Mouse (Mus musculus): ENCODE results near the gene 2010315B03Rik. TPM values are rescaled to one million over a fixed set of nuclear protein-coding genes. Genes with fewer than 3 reads are reported as not detected.
"Not testable (repeated sequence)": the region's sequence is repeated elsewhere in the genome, so short reads cannot be mapped to it uniquely, and the experiment has no call there.

The 2010315B03Rik gene
- polyA plus RNA-seq, 1 experiment from 2014 or later: 11.4 TPM

DNA sequence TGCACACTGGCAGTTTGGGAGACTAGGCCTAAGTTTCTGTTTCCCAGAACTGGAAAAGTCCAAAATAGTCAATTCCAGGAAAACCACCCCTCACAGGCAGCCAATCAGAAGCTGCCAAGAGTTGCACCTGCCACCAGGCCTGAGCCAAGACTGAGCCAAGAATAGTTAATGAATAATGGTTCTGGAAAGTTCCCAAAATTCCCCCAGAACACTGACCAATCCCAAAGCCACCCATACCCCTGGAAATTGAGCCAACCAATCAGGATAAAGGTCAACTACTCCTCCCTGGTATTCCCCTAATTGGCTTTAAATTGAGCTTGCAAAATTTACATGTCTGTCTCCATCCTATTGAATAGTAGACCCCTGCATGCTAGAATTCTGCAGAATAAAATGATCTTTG, 39.3 kb downstream of the 2010315B03Rik start:
- no peaks in the 10 kb centered on the region for H3K27me3 ChIP-seq (replicated peaks; ENCODE audit: control insufficient read depth, insufficient read depth, low read length)
- peaks cover 29% of the 10 kb centered on the region for H3K36me3 ChIP-seq (ENCODE audit: control insufficient read depth, insufficient read depth)
- H3K4me1 ChIP-seq (replicated peaks; ENCODE audit: control insufficient read depth, insufficient read depth, low read length): no peaks in the 10 kb centered on the region
- H3K9ac ChIP-seq (replicated peaks; ENCODE audit: low read depth, low read length): no peak overlapping the region
- H3K4me3 ChIP-seq (replicated peaks; ENCODE audit: low read length): no peak overlapping the region
- no peak overlapping the region for H3K27ac ChIP-seq (ENCODE audit: low read length)
- peak; percentile 72 for ATAC-seq
- no peak overlapping the region for H3K4me2 ChIP-seq (ENCODE audit: low read length)
- peaks cover 48% of the 10 kb centered on the region for H3K9me3 ChIP-seq (ENCODE audit: control insufficient read depth, low read length)

DNA sequence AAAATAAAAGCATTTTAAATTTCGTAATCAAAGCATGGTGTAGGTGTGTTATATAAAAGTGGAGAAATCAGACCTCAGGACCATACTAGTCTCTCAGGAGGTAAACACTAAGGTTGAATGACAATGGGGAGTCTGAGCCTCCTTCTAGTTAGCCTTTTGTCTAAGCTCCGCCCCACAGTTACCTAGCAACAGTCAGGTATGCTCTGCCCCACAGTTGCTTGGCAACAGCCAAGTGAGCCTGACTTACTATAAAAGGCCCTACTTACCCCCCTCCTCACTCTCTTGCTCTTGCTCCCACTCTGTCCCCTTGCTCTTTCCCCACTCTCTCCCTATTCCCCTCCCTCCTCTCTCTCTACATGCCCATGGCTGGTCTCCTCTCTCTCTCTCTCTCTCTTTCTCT, 44.6 kb downstream of the 2010315B03Rik start:
- Histone ChIP-seq H3K27ac (ENCODE audit: low read length) (no peak overlapping the region), H3K4me2 (ENCODE audit: low read length) (no peak overlapping the region), H3K36me3 (ENCODE audit: control insufficient read depth, insufficient read depth) (peaks cover 23% of the 10 kb centered on the region), H3K4me1 (replicated peaks; ENCODE audit: control insufficient read depth, insufficient read depth, low read length) (peaks cover 3% of the 10 kb centered on the region; the same call in 1 of the 2 replicates), H3K9ac (replicated peaks; ENCODE audit: low read depth, low read length) (no peak overlapping the region), H3K4me3 (replicated peaks; ENCODE audit: low read length) (no peak overlapping the region), H3K27me3 (replicated peaks; ENCODE audit: control insufficient read depth, insufficient read depth, low read length) (no peaks in the 10 kb centered on the region), H3K9me3 (ENCODE audit: control insufficient read depth, low read length) (peaks cover 25% of the 10 kb centered on the region)
- peak; percentile 96 for ATAC-seq
- 4% methylated on average over 2 of the region's 2 CpGs for WGBS

DNA sequence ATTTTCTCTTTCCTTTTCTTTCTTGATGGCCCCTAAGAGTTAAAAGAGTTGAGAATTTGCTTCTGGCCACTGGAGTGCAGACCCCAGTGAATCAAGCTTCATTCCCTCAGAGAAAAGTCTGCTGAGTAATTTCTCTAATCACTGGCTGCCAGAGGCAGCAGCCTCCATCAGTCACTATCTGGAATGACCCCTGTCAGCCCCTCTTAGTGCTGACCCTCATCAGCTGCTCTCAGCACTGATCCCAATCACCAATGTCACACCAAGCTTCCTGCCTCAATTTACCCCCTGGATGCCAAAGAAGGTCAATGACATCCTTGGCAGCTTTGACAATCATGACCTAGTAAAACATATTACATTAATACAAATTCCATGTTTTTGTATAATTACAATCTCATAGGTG, 45.0 kb downstream of the 2010315B03Rik start:
- H3K27me3 ChIP-seq (replicated peaks; ENCODE audit: control insufficient read depth, insufficient read depth, low read length): no peaks in the 10 kb centered on the region
- no peak overlapping the region for H3K9ac ChIP-seq (replicated peaks; ENCODE audit: low read depth, low read length)
- H3K4me2 ChIP-seq (ENCODE audit: low read length): no peak overlapping the region
- peaks cover 3% of the 10 kb centered on the region; the same call in 1 of the 2 replicates for H3K4me1 ChIP-seq (replicated peaks; ENCODE audit: control insufficient read depth, insufficient read depth, low read length)
- 0 out of 2 replicates have a peak, but pooled peaks have one; percentile 6 for ATAC-seq
- H3K27ac ChIP-seq (ENCODE audit: low read length): no peak overlapping the region
- peaks cover 21% of the 10 kb centered on the region for H3K9me3 ChIP-seq (ENCODE audit: control insufficient read depth, low read length)
- no peak overlapping the region for H3K4me3 ChIP-seq (replicated peaks; ENCODE audit: low read length)
- peaks cover 23% of the 10 kb centered on the region for H3K36me3 ChIP-seq (ENCODE audit: control insufficient read depth, insufficient read depth)

DNA sequence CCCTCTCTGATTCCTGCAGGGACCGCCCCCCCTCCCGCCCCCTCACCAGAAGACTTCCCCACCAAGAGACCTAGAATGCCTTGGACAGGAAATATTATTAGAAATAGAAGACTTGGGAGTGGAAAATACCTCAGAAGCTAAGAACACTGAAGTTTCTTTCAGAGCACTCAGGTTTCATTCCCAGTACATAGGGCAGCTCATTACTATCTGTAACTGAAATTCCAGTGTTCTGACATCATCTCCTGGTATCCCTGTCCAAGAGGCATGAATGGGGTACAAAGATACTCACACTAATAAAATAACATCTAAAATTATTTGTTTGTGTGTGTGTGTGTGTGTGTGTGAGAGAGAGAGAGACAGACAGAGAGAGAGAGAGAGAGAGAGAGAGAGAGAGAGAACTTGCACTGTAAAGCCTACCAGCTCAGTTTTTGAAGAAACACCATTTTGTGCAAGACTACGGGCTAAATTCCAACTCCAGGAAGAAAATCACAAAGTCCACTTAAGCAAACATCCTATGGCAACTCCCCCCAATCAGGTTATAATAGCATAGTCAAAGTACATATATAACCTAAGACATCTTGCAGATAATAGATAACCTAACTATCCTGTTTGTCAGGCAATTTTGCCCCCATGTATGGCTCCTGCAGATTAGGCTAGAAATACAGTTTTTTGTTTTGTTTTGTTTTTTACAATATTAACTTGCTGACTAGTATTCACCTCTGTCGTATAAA, 49.3 kb downstream of the 2010315B03Rik start:
- no peak overlapping the region for H3K27ac ChIP-seq (ENCODE audit: low read length)
- H3K4me3 ChIP-seq (replicated peaks; ENCODE audit: low read length): no peak overlapping the region
- H3K36me3 ChIP-seq (ENCODE audit: control insufficient read depth, insufficient read depth): no peaks in the 10 kb centered on the region
- no peaks in the 10 kb centered on the region for H3K9me3 ChIP-seq (ENCODE audit: control insufficient read depth, low read length)
- WGBS: 86% methylated on average over 4 of the region's 4 CpGs
- H3K9ac ChIP-seq (replicated peaks; ENCODE audit: low read depth, low read length): no peak overlapping the region
- no peak for ATAC-seq
- H3K4me2 ChIP-seq (ENCODE audit: low read length): no peak overlapping the region
- peaks cover 3% of the 10 kb centered on the region; the same call in 1 of the 2 replicates for H3K4me1 ChIP-seq (replicated peaks; ENCODE audit: control insufficient read depth, insufficient read depth, low read length)
- no peaks in the 10 kb centered on the region for H3K27me3 ChIP-seq (replicated peaks; ENCODE audit: control insufficient read depth, insufficient read depth, low read length)

DNA sequence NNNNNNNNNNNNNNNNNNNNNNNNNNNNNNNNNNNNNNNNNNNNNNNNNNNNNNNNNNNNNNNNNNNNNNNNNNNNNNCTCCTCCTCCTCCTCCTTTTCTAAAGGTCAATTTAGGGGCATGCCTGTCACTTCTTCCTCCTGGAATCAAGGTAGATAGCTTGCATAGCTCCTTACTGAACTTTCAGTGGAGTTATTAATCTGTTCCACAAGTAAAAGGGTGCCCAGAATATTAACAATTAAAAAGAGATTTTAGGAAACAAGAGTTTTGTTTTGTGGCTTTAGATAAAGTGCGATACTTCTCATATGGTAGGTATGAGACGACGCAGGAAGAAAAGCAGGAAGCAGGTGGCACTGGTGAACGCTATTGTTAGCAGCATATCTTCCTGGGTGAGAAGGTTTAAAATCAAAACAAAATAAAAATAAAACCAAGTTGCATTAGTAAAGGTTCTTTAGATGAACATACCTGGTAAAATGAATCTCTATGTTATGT, 54.4 kb downstream of the 2010315B03Rik start:
- 86% methylated on average over 4 of the region's 4 CpGs for WGBS

DNA sequence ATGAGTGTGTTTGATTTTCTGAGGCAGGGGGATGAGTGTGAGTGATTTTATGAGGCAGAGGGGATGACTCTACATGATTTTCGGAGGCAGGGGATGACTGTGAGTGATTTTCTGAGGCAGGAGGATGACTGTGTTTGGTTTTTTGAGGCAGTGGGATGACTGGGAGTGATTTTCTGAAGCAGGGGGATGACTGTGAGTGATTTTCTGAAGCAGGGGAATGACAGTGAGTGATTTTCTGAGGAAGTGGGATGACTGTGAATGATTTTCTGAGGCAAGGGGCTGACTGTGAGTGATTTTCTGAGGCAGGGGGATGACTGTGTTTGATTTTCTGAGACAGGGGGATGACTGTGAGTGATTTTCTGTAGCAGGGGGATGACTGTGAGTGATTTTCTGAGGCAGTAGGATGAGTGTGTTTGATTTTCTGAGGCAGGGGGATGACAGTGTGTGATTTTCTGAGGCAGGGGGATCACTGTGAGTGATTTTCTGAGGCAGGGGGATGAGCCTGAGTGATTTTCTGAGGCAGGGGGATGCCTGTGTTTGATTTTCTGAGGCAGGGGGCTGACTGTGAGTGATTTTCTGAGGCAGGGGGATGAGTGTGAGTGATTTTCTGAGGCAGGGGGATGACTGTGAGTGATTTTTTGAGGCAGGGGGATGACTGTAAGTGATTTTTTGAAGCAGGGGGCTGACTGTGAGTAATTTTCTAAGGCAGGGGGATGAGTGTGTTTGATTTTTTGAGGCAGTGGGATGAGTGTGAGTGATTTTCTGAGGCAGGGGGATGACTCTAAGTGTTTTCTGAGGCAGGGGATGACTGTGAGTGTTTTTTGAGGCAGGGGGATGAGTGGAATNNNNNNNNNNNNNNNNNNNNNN, 55.1 kb downstream of the 2010315B03Rik start:
- Histone ChIP-seq H3K4me3 (replicated peaks; ENCODE audit: low read length) (no peak overlapping the region), H3K27me3 (replicated peaks; ENCODE audit: control insufficient read depth, insufficient read depth, low read length) (no peaks in the 10 kb centered on the region), H3K9me3 (ENCODE audit: control insufficient read depth, low read length) (no peaks in the 10 kb centered on the region), H3K4me1 (replicated peaks; ENCODE audit: control insufficient read depth, insufficient read depth, low read length) (no peaks in the 10 kb centered on the region), H3K4me2 (ENCODE audit: low read length) (no peak overlapping the region), H3K9ac (replicated peaks; ENCODE audit: low read depth, low read length) (no peak overlapping the region), H3K27ac (ENCODE audit: low read length) (no peak overlapping the region), H3K36me3 (ENCODE audit: control insufficient read depth, insufficient read depth) (no peaks in the 10 kb centered on the region)
- ATAC-seq: 0 out of 2 replicates have a peak, but pooled peaks have one; percentile 47
- 82% methylated on average over 1 of the region's 1 CpGs for WGBS

More for the DNA sequence above, 54.4 kb downstream of the 2010315B03Rik start:
- no peaks in the 10 kb centered on the region for H3K27me3 ChIP-seq (replicated peaks; ENCODE audit: control insufficient read depth, insufficient read depth, low read length)
- no peak overlapping the region for H3K27ac ChIP-seq (ENCODE audit: low read length)
- H3K4me3 ChIP-seq (replicated peaks; ENCODE audit: low read length): no peak overlapping the region
- no peaks in the 10 kb centered on the region for H3K9me3 ChIP-seq (ENCODE audit: control insufficient read depth, low read length)
- H3K4me1 ChIP-seq (replicated peaks; ENCODE audit: control insufficient read depth, insufficient read depth, low read length): no peaks in the 10 kb centered on the region
- no peak overlapping the region for H3K4me2 ChIP-seq (ENCODE audit: low read length)
- no peaks in the 10 kb centered on the region for H3K36me3 ChIP-seq (ENCODE audit: control insufficient read depth, insufficient read depth)
- ATAC-seq: no peak
- H3K9ac ChIP-seq (replicated peaks; ENCODE audit: low read depth, low read length): no peak overlapping the region

DNA sequence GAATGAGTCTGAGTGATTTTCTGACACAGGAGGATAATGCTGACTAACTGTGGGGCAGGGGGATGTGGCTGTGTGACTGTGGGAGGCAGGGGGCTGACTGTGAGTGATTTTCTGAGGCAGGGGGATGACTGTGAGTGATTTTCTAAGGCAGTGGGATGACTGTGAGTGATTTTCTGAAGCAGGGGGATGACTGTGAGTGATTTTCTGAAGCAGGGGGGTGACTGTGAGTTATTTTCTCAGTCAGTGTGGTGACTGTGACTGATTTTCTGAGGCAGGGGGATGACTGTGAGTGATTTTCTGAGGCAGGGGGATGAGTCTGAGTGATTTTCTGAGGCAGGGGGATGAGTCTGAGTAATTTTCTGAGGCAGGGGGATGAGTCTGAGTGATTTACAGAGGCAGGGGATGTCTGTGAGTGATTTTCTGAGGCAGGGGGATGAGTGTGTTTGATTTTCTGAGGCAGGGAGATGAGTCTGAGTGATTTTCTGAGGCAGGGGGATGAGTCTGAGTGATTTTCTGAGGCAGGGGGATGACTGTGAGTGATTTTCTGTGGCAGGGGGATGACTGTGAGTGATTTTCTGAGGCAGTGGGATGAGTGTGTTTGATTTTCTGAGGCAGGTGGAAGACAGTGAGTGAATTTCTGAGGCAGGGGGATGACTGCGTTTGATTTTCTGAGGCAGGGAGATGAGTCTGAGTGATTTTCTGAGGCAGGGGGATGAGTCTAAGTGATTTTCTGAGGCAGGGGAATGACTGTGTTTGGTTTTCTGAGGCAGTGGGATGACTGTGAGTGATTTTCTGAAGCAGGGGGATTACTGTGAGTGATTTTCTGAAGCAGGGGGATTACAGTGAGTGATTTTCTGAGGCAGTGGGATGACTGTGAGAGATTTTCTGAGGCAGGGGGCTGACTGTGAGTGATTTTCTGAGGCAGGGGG, 56.0 kb downstream of the 2010315B03Rik start:
- not testable (repeated sequence) for H3K4me3 ChIP-seq (replicated peaks; ENCODE audit: low read length); H3K4me1 ChIP-seq (replicated peaks; ENCODE audit: control insufficient read depth, insufficient read depth, low read length); H3K36me3 ChIP-seq (ENCODE audit: control insufficient read depth, insufficient read depth); H3K27ac ChIP-seq (ENCODE audit: low read length); H3K9ac ChIP-seq (replicated peaks; ENCODE audit: low read depth, low read length); H3K4me2 ChIP-seq (ENCODE audit: low read length); H3K9me3 ChIP-seq (ENCODE audit: control insufficient read depth, low read length); H3K27me3 ChIP-seq (replicated peaks; ENCODE audit: control insufficient read depth, insufficient read depth, low read length)
- 23% methylated on average over 1 of the region's 1 CpGs for WGBS
- ATAC-seq: peak; percentile 45; the same call in 1 of the 2 replicates

DNA sequence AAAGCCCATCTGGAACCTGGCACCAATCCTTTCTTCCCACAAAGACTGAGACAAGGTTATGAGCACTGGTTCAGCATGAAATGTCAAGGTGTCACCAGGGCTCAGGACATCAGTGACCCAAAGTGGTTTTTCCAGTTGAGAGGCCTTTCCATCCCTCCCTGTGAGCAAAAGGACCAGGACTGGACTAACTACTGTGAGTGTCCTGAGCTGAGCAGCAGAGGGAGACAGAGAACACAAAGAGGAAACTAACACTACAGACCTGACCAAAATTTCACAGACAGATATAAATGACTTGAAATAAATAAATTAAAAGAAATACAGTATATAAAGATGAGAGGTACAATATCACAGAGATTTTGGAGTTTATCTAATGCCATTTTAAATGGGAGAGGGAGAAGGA, 61.1 kb downstream of the 2010315B03Rik start:
- no peaks in the 10 kb centered on the region for H3K9me3 ChIP-seq (ENCODE audit: control insufficient read depth, low read length)
- H3K27me3 ChIP-seq (replicated peaks; ENCODE audit: control insufficient read depth, insufficient read depth, low read length): no peaks in the 10 kb centered on the region
- no peak overlapping the region for H3K9ac ChIP-seq (replicated peaks; ENCODE audit: low read depth, low read length)
- H3K4me2 ChIP-seq (ENCODE audit: low read length): no peak overlapping the region
- no peaks in the 10 kb centered on the region for H3K4me1 ChIP-seq (replicated peaks; ENCODE audit: control insufficient read depth, insufficient read depth, low read length)
- H3K27ac ChIP-seq (ENCODE audit: low read length): no peak overlapping the region
- ATAC-seq: no peak
- no peak overlapping the region for H3K4me3 ChIP-seq (replicated peaks; ENCODE audit: low read length)
- no peaks in the 10 kb centered on the region for H3K36me3 ChIP-seq (ENCODE audit: control insufficient read depth, insufficient read depth)
